Mouse (Mus musculus) liver, embryonic 12.5 days (tissue): ENCODE data around the gene Jak3. TPM values are rescaled to one million over a fixed set of nuclear protein-coding genes. Genes with fewer than 3 reads are reported as not detected.
A peak's percentile ranks its signal among the peaks of the same experiment; 100 is the strongest.

Experiments
- ATAC-seq: fragments of 200-750 bp; cut with Nextera tagmentation; 2 replicates; pipeline ENCODE4 v1.8.0; 2017; ENCODE audit warnings: moderate number of reproducible peaks, mild to moderate bottlenecking, moderate library complexity
- H3K27ac ChIP-seq: fragments of 300-500 bp; sonication (generic); 2 replicates; pipeline ENCODE4 v1.5.1; 2016; ENCODE audit warnings: mild to moderate bottlenecking
- H3K27me3 ChIP-seq: fragments of 300-500 bp; sonication (generic); replicated peaks from 2 replicates; pipeline ENCODE4 v1.6.1; 2016; ENCODE audit warnings: mild to moderate bottlenecking, moderate library complexity
- H3K36me3 ChIP-seq: fragments of 300-500 bp; sonication (generic); 2 replicates; pipeline ENCODE4 v1.6.1; 2016; ENCODE audit warnings: mild to moderate bottlenecking, moderate library complexity
- H3K4me1 ChIP-seq: fragments of 300-500 bp; sonication (generic); 2 replicates; pipeline ENCODE4 v1.6.1; 2016
- H3K4me2 ChIP-seq: fragments of 300-500 bp; sonication (generic); 2 replicates; pipeline ENCODE4 v1.6.1; 2016; ENCODE audit warnings: mild to moderate bottlenecking, moderate library complexity
- H3K4me3 ChIP-seq: fragments of 300-500 bp; sonication (generic); 2 replicates; pipeline ENCODE4 v1.5.1; 2016; ENCODE audit warnings: mild to moderate bottlenecking, moderate library complexity
- H3K9ac ChIP-seq: fragments of 300-500 bp; sonication (generic); 2 replicates; pipeline ENCODE4 v1.6.1; 2016; ENCODE audit warnings: mild to moderate bottlenecking, moderate library complexity
- H3K9me3 ChIP-seq: fragments of 300-500 bp; sonication (generic); replicated peaks from 2 replicates; pipeline ENCODE4 v1.6.1; 2016; ENCODE audit warnings: mild to moderate bottlenecking, moderate library complexity
- WGBS: fragments of 180-500 bp; shearing (Covaris S2); methylation state at CpG from one replicate; pipeline ENCODE4 v1.1.7; 2016; ENCODE audit not compliant: insufficient replicate concordance; 5-methylcytosine and 5-hydroxymethylcytosine counted together
- polyA plus RNA-seq: library from polyadenylated mRNA; unstranded; fragments of >200 nt; fragmentation: Nextera tagmentation; extraction: Ambion mirVana; gene quantifications from 2 replicates; pipeline ENCODE4 v1.2.1, GENCODE M21; 2016

Jak3 gene
- polyA plus RNA-seq, 1 experiment from 2014 or later, result 10.4 TPM

GRCm38 (mm10) chr8:71637149-71638095 is 38.7 kb upstream of the Jak3 start:
- Histone ChIP-seq H3K9me3 (no peaks in the 10 kb centered on the region), H3K4me2 (no peak overlapping the region), H3K4me1 (peaks cover 23% of the 10 kb centered on the region), H3K27ac (no peak overlapping the region), H3K9ac (no peak overlapping the region), H3K27me3 (peaks cover 75% of the 10 kb centered on the region), H3K4me3 (no peak overlapping the region), H3K36me3 (no peaks in the 10 kb centered on the region)
- no peak for ATAC-seq
- 54% methylated on average over 8 of the region's 8 CpGs for WGBS

GRCm38 (mm10) chr8:71638321-71638720 is 37.8 kb upstream of the Jak3 start:
- no peak overlapping the region for H3K4me3 ChIP-seq
- no peak for ATAC-seq
- no peaks in the 10 kb centered on the region for H3K9me3 ChIP-seq
- WGBS, result 60% methylated on average over 6 of the region's 6 CpGs
- no peak overlapping the region for H3K27ac ChIP-seq
- H3K4me2 ChIP-seq, result no peak overlapping the region
- no peaks in the 10 kb centered on the region for H3K36me3 ChIP-seq
- H3K27me3 ChIP-seq, result peaks cover 68% of the 10 kb centered on the region
- peaks cover 21% of the 10 kb centered on the region for H3K4me1 ChIP-seq
- no peak overlapping the region for H3K9ac ChIP-seq

DNA sequence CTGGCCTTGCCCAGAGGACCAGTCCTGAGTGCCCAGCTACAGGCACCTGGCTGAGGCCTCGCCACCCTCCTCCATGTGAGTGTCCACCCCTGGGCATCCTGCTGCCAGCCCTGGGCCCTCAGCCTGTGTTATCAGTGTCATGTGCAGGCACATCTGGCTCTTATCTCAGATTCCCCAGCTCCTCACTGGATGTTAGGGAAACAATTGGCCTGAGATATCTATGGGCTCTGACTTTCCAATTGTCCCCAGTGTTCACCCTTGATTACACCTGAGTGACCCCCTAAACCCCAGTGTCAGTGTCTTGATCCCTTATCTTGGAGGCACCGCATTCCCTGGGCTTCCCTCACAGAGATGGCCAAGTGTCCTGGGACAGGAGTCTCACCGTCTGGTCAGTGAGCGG is 36.8 kb upstream of the Jak3 start:
- no peaks in the 10 kb centered on the region for H3K9me3 ChIP-seq
- ATAC-seq, result peak; percentile 15; the same call in 1 of the 2 replicates
- H3K27ac ChIP-seq, result no peak overlapping the region
- H3K36me3 ChIP-seq, result no peaks in the 10 kb centered on the region
- peaks cover 58% of the 10 kb centered on the region for H3K27me3 ChIP-seq
- peaks cover 11% of the 10 kb centered on the region for H3K4me1 ChIP-seq
- no peak overlapping the region for H3K4me2 ChIP-seq
- H3K9ac ChIP-seq, result no peak overlapping the region
- WGBS, result 41% methylated on average over 4 of the region's 4 CpGs
- H3K4me3 ChIP-seq, result no peak overlapping the region

GRCm38 (mm10) chr8:71645510-71645909 is 30.6 kb upstream of the Jak3 start:
- no peak overlapping the region for H3K4me3 ChIP-seq
- no peak overlapping the region for H3K4me2 ChIP-seq
- H3K27ac ChIP-seq, result no peak overlapping the region
- no peaks in the 10 kb centered on the region for H3K4me1 ChIP-seq
- no peak overlapping the region for H3K9ac ChIP-seq
- WGBS, result 69% methylated on average over 9 of the region's 9 CpGs
- ATAC-seq, result no peak
- no peaks in the 10 kb centered on the region for H3K36me3 ChIP-seq
- H3K27me3 ChIP-seq, result peaks cover 33% of the 10 kb centered on the region
- no peaks in the 10 kb centered on the region for H3K9me3 ChIP-seq

- peak overlapping the region; percentile 49 for H3K4me2 ChIP-seq
- H3K36me3 ChIP-seq, result no peaks in the 10 kb centered on the region
- no peak overlapping the region for H3K27ac ChIP-seq
- no peak overlapping the region for H3K9ac ChIP-seq
- WGBS, result 4% methylated on average over 24 of the region's 24 CpGs
- ATAC-seq, result peak; percentile 63
- H3K4me3 ChIP-seq, result no peak overlapping the region
- H3K4me1 ChIP-seq, result peaks cover 23% of the 10 kb centered on the region
- no peaks in the 10 kb centered on the region for H3K9me3 ChIP-seq
- peaks cover 99% of the 10 kb centered on the region for H3K27me3 ChIP-seq
These were observed 21.5 kb upstream of the Jak3 start for GRCm38 (mm10) chr8:71654600-71654999.

DNA sequence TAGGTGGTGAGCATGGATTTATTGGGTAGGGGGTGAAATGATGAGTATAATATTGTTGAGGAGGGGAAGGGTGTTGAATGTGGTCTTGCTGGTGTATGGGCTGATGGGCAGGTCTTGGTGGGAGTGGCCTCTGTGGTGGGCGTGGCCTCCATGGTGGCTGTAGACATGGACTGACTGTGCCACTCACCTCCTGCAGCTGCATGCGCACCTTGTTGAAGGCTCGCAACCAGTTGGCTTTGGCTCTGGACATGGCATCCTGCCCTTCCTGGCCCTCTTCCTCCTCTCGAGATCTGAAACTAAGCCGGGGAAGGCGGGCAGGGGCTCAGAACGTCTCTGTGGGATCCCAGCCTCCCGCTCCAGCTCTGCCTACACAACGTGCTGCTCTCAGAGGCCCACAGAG is 18.3 kb upstream of the Jak3 start:
- H3K36me3 ChIP-seq, result no peaks in the 10 kb centered on the region
- no peak overlapping the region for H3K27ac ChIP-seq
- no peak overlapping the region for H3K4me2 ChIP-seq
- H3K4me3 ChIP-seq, result no peak overlapping the region
- H3K27me3 ChIP-seq, result peaks cover 96% of the 10 kb centered on the region
- peaks cover 28% of the 10 kb centered on the region for H3K4me1 ChIP-seq
- no peak for ATAC-seq
- H3K9me3 ChIP-seq, result no peaks in the 10 kb centered on the region
- no peak overlapping the region for H3K9ac ChIP-seq
- 24% methylated on average over 9 of the region's 9 CpGs for WGBS

- Histone ChIP-seq H3K9me3 (no peaks in the 10 kb centered on the region), H3K4me2 (0 out of 2 replicates have a peak overlapping the region, but pooled peaks have one; percentile 6), H3K9ac (no peak overlapping the region), H3K4me1 (peaks cover 28% of the 10 kb centered on the region), H3K27me3 (peaks cover 95% of the 10 kb centered on the region), H3K4me3 (no peak overlapping the region), H3K36me3 (no peaks in the 10 kb centered on the region), H3K27ac (no peak overlapping the region)
- ATAC-seq, result no peak
- WGBS, result 20% methylated on average over 17 of the region's 17 CpGs
These were observed 17.5 kb upstream of the Jak3 start for GRCm38 (mm10) chr8:71658515-71659049.

GRCm38 (mm10) chr8:71659751-71660150 is 16.3 kb upstream of the Jak3 start:
- peaks cover 87% of the 10 kb centered on the region for H3K27me3 ChIP-seq
- H3K27ac ChIP-seq, result no peak overlapping the region
- H3K4me2 ChIP-seq, result no peak overlapping the region
- peaks cover 24% of the 10 kb centered on the region for H3K4me1 ChIP-seq
- no peak for ATAC-seq
- H3K9ac ChIP-seq, result no peak overlapping the region
- WGBS, result 56% methylated on average over 1 of the region's 1 CpGs
- H3K36me3 ChIP-seq, result no peaks in the 10 kb centered on the region
- H3K9me3 ChIP-seq, result no peaks in the 10 kb centered on the region
- H3K4me3 ChIP-seq, result no peak overlapping the region

GRCm38 (mm10) chr8:71660325-71661120 is 15.6 kb upstream of the Jak3 start:
- H3K36me3 ChIP-seq, result no peaks in the 10 kb centered on the region
- no peak overlapping the region for H3K9ac ChIP-seq
- WGBS, result 10% methylated on average over 36 of the region's 36 CpGs
- H3K4me2 ChIP-seq, result peak overlapping the region; percentile 28; the same call in 1 of the 2 replicates
- H3K4me1 ChIP-seq, result peaks cover 26% of the 10 kb centered on the region
- peaks cover 79% of the 10 kb centered on the region for H3K27me3 ChIP-seq
- no peak overlapping the region for H3K27ac ChIP-seq
- no peak overlapping the region for H3K4me3 ChIP-seq
- ATAC-seq, result peak; percentile 33; the same call in 1 of the 2 replicates
- H3K9me3 ChIP-seq, result no peaks in the 10 kb centered on the region

DNA sequence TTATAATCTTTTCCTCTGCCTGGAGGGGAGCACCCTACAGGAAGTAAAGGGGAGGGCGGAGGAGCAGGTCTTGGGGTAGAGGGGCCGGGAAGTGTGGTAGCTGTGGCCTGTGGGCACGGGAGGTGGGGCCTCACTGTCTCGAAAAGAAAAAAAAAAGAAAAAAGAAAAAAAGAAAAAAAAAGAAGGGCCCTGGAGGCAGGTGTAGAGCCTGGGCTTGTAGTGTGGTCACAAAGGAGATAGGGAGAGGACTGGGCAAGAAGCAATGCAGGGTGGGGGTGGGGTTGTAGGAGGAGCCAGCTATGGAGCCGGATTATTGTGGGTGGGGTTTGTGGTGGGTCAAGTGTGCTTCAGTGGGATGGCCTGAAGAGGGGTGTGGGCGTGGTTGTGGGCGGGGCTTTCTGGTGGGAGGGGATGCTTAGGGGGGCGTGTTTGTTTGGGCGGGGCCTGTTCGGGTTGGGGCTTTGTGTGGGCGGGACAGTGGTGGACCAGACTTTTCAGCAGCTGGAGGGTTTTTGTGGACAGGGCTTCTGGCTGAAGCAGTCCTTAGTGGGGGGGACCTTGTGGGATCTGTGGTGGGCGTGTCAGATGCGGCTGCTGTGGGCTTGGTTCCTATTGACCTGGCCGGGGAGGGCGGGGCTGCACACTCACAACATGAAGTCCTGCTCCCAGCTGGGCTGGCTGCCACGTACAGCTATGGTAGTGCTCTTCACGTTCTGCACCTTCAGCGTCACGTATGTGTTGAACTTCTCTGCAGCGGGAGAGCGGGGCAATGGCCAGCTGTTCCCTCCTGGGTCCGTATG is 10.6 kb upstream of the Jak3 start:
- no peaks in the 10 kb centered on the region for H3K9me3 ChIP-seq
- H3K27ac ChIP-seq, result no peak overlapping the region
- H3K27me3 ChIP-seq, result peaks cover 78% of the 10 kb centered on the region
- H3K4me1 ChIP-seq, result peaks cover 37% of the 10 kb centered on the region
- no peaks in the 10 kb centered on the region for H3K36me3 ChIP-seq
- 3% methylated on average over 22 of the region's 22 CpGs for WGBS
- peak overlapping the region; percentile 29 for H3K4me3 ChIP-seq
- ATAC-seq, result peak; percentile 69
- peak overlapping the region; percentile 64 for H3K4me2 ChIP-seq
- H3K9ac ChIP-seq, result no peak overlapping the region

- 66% methylated on average over 1 of the region's 1 CpGs for WGBS
These were observed 9.2 kb upstream of the Jak3 start for GRCm38 (mm10) chr8:71666855-71667254.

More at GRCm38 (mm10) chr8:71666855-71667254, 9.2 kb upstream of the Jak3 start:
- peaks cover 49% of the 10 kb centered on the region for H3K4me1 ChIP-seq
- H3K27me3 ChIP-seq, result peaks cover 79% of the 10 kb centered on the region
- ATAC-seq, result no peak
- H3K9ac ChIP-seq, result no peak overlapping the region
- H3K9me3 ChIP-seq, result no peaks in the 10 kb centered on the region
- H3K36me3 ChIP-seq, result no peaks in the 10 kb centered on the region
- no peak overlapping the region for H3K4me2 ChIP-seq
- H3K4me3 ChIP-seq, result no peak overlapping the region
- no peak overlapping the region for H3K27ac ChIP-seq
